Mouse (Mus musculus) kidney, adult 2 months (tissue): ENCODE results near the gene Ap3d1. TPM values are rescaled to one million over a fixed set of nuclear protein-coding genes. Genes with fewer than 3 reads are reported as not detected.
A peak's percentile ranks its signal among the peaks of the same experiment; 100 is the strongest.

ENCODE experiments used
- DNase-seq: peaks from one replicate; pipeline ENCODE4 v3.0.0; 2021
- H3K27ac ChIP-seq: fragments of 200-500 bp; 2 replicates; pipeline ENCODE4 v1.5.1; 2012; ENCODE audit warnings: low read depth, low read length, control low read depth, inconsistent platforms; ENCODE audit not compliant: insufficient read depth
- H3K27me3 ChIP-seq: fragments of 200-500 bp; replicated peaks from 2 replicates; pipeline ENCODE4 v1.6.1; 2012; ENCODE audit warnings: mild to moderate bottlenecking, moderate library complexity, low read length, inconsistent platforms; ENCODE audit not compliant: control insufficient read depth, insufficient read depth
- H3K36me3 ChIP-seq: fragments of 200-500 bp; 2 replicates; pipeline ENCODE4 v1.6.1; 2012; ENCODE audit warnings: mild to moderate bottlenecking, moderate library complexity, low read length, inconsistent platforms; ENCODE audit not compliant: control insufficient read depth, insufficient read depth
- H3K4me1 ChIP-seq: fragments of 200-500 bp; 2 replicates; pipeline ENCODE4 v1.6.1; 2011; ENCODE audit warnings: low read length; ENCODE audit not compliant: control insufficient read depth, insufficient read depth
- H3K4me3 ChIP-seq: fragments of 200-500 bp; 2 replicates; pipeline ENCODE4 v1.5.1; 2011; ENCODE audit warnings: mild to moderate bottlenecking, low read depth, low read length, control low read depth; ENCODE audit not compliant: insufficient read depth
- CTCF ChIP-seq: fragments of 200-500 bp; conservative IDR thresholded peaks from 2 replicates; pipeline ENCODE4 v1.5.1; 2011; ENCODE audit warnings: low read depth, mild to moderate bottlenecking, control low read depth, low read length, moderate library complexity, mixed read lengths; ENCODE audit not compliant: insufficient read depth, insufficient read length
- POLR2A ChIP-seq: fragments of 200-500 bp; IDR thresholded peaks from one replicate; pipeline ENCODE4 v1.6.1; 2011; ENCODE audit warnings: low read depth, low read length, control low read depth
- WGBS: fragments of 180-500 bp; shearing (Covaris S2); methylation state at CpG from one replicate; pipeline ENCODE4 v1.1.7; 2018; 5-methylcytosine and 5-hydroxymethylcytosine counted together
- polyA plus RNA-seq: library from polyadenylated mRNA; depleted of rRNA; stranded (reverse); fragments of >200 nt; gene quantifications from 2 replicates; pipeline ENCODE4 v1.2.3, GENCODE M21; 2012

Gene Ap3d1
- polyA plus RNA-seq, 1 experiment: 87.7 TPM

GRCm38 (mm10) chr10:80779565-80779964 is 37.5 kb upstream of the Ap3d1 start:
- H3K4me1 ChIP-seq: no peaks in the 10 kb centered on the region
- DNase-seq: no peak
- no peaks in the 10 kb centered on the region for H3K36me3 ChIP-seq
- no peak for TF ChIP-seq CTCF
- TF ChIP-seq POLR2A: no peak
- no peak overlapping the region for H3K27ac ChIP-seq
- H3K27me3 ChIP-seq: no peaks in the 10 kb centered on the region
- no peak overlapping the region for H3K4me3 ChIP-seq

GRCm38 (mm10) chr10:80777123-80777522 is 35.1 kb upstream of the Ap3d1 start:
- DNase-seq: no peak
- Histone ChIP-seq H3K4me1 (peaks cover 4% of the 10 kb centered on the region; the same call in 1 of the 2 replicates), H3K27ac (no peak overlapping the region), H3K36me3 (no peaks in the 10 kb centered on the region), H3K4me3 (no peak overlapping the region), H3K27me3 (no peaks in the 10 kb centered on the region)
- no peak for TF ChIP-seq POLR2A
- TF ChIP-seq CTCF: no peak
- 86% methylated on average over 5 of the region's 5 CpGs for WGBS

GRCm38 (mm10) chr10:80776358-80776869 is 34.4 kb upstream of the Ap3d1 start:
- H3K27me3 ChIP-seq: no peaks in the 10 kb centered on the region
- H3K27ac ChIP-seq: no peak overlapping the region
- peaks cover 4% of the 10 kb centered on the region; the same call in 1 of the 2 replicates for H3K4me1 ChIP-seq
- no peak overlapping the region for H3K4me3 ChIP-seq
- DNase-seq: no peak
- no peaks in the 10 kb centered on the region for H3K36me3 ChIP-seq
- TF ChIP-seq CTCF: no peak
- no peak for TF ChIP-seq POLR2A
- 80% methylated on average over 6 of the region's 6 CpGs for WGBS

GRCm38 (mm10) chr10:80775731-80776130 is 33.7 kb upstream of the Ap3d1 start:
- Histone ChIP-seq H3K4me1 (peaks cover 4% of the 10 kb centered on the region; the same call in 1 of the 2 replicates), H3K4me3 (no peak overlapping the region), H3K27me3 (no peaks in the 10 kb centered on the region), H3K27ac (no peak overlapping the region), H3K36me3 (no peaks in the 10 kb centered on the region)
- 94% methylated on average over 4 of the region's 4 CpGs for WGBS
- no peak for DNase-seq
- TF ChIP-seq POLR2A (no peak), CTCF (no peak)

GRCm38 (mm10) chr10:80774981-80775380 is 32.9 kb upstream of the Ap3d1 start:
- no peak for DNase-seq
- WGBS: 84% methylated on average over 4 of the region's 4 CpGs
- TF ChIP-seq POLR2A: no peak
- H3K27ac ChIP-seq: no peak overlapping the region
- H3K4me1 ChIP-seq: peaks cover 4% of the 10 kb centered on the region; the same call in 1 of the 2 replicates
- H3K27me3 ChIP-seq: no peaks in the 10 kb centered on the region
- no peak overlapping the region for H3K4me3 ChIP-seq
- no peaks in the 10 kb centered on the region for H3K36me3 ChIP-seq

- 49% methylated on average over 2 of the region's 2 CpGs for WGBS
- no peaks in the 10 kb centered on the region for H3K27me3 ChIP-seq
- H3K4me1 ChIP-seq: peaks cover 4% of the 10 kb centered on the region; the same call in 1 of the 2 replicates
- TF ChIP-seq CTCF (peak; percentile 89), POLR2A (no peak)
- H3K4me3 ChIP-seq: no peak overlapping the region
- DNase-seq: peak; percentile 78
- no peak overlapping the region for H3K27ac ChIP-seq
- no peaks in the 10 kb centered on the region for H3K36me3 ChIP-seq
Measured at GRCm38 (mm10) chr10:80774549-80774948, 32.5 kb upstream of the Ap3d1 start.

- peaks cover 4% of the 10 kb centered on the region; the same call in 1 of the 2 replicates for H3K4me1 ChIP-seq
- 59% methylated on average over 5 of the region's 5 CpGs for WGBS
- TF ChIP-seq POLR2A (no peak), CTCF (no peak)
- no peak for DNase-seq
- H3K27ac ChIP-seq: no peak overlapping the region
- no peak overlapping the region for H3K4me3 ChIP-seq
- H3K36me3 ChIP-seq: no peaks in the 10 kb centered on the region
- no peaks in the 10 kb centered on the region for H3K27me3 ChIP-seq
Measured at GRCm38 (mm10) chr10:80773816-80774215, 31.8 kb upstream of the Ap3d1 start.

GRCm38 (mm10) chr10:80768365-80768764 is 26.3 kb upstream of the Ap3d1 start:
- Histone ChIP-seq H3K27me3 (no peaks in the 10 kb centered on the region), H3K27ac (no peak overlapping the region), H3K4me3 (no peak overlapping the region), H3K4me1 (no peaks in the 10 kb centered on the region), H3K36me3 (no peaks in the 10 kb centered on the region; the same call in 1 of the 2 replicates)
- no peak for TF ChIP-seq CTCF
- TF ChIP-seq POLR2A: no peak
- no peak for DNase-seq
- WGBS: 83% methylated on average over 6 of the region's 6 CpGs
